Mouse (Mus musculus): ENCODE data around the gene Ttc23.

- TF ChIP-seq POU5F1 (IDR thresholded peaks at IDR 0.05; ENCODE audit: borderline replicate concordance, low read length) (no peak), CTCF (conservative IDR thresholded peaks at IDR 0.05; ENCODE audit: low read length) (no peak)
Measured at GRCm38 (mm10) chr7:67648376-67648775, 1.2 kb downstream of the Ttc23 start.
